Mouse (Mus musculus): ENCODE results near the gene Flvcr1. TPM values are rescaled to one million over a fixed set of nuclear protein-coding genes. Genes with fewer than 3 reads are reported as not detected.

Flvcr1 gene
- total RNA-seq, 1 experiment from 2014 or later: 23.1 TPM

DNA sequence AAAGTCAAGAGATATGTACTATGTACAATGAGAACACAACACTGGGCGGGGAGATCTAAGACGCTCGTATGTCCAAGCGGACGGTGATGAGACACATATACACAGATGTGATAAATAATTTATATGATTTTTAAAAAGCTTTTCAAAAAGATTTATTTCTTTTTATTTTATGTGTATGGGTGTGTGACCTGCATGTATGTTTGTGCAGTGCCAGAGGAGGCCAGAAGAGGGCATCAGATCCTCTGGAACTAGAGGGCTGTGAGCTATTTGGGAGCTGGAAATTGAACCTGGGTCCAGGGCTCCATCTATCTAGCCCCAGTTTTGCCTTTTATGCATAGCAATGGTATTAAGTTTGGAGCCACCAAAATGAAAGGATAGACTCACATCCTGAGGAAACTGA, 17.3 kb downstream of the Flvcr1 start:
- ATAC-seq (replicated peaks in 1 of 2; ENCODE audit: insufficient read depth in 1 of 2, low FRiP score in 2 of 2, low TSS enrichment in 1 of 2, low read depth in 1 of 2, poor library complexity in 2 of 2, severe bottlenecking in 2 of 2): no peak

- 0 out of 4 replicates have a peak, but pooled peaks of 1 of the 2 experiments have one; percentile 45 for ATAC-seq (replicated peaks in 1 of 2; ENCODE audit: insufficient read depth in 1 of 2, low FRiP score in 2 of 2, low TSS enrichment in 1 of 2, low read depth in 1 of 2, poor library complexity in 2 of 2, severe bottlenecking in 2 of 2)
Observed at GRCm38 (mm10) chr1:191002201-191002600, 23.8 kb downstream of the Flvcr1 start.

DNA sequence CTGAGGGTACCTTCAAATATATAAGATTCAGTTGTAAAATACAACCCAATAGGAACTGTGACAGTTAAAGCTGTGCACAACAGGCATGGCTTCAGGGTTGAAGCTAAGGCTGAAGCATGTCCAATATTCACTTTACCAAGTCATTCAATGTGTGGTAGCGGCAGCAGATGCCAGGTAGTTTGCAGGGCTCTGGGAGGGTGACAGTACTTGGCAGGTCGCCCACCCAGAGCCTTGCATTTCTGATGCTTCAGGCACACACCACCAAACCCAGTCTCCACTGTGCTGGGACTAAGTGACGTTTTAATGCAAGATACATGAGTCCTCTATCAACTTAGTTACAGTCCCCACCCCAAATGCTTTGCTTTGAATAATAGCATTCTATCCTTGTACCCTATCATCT, 25.3 kb downstream of the Flvcr1 start:
- no peak for ATAC-seq (replicated peaks in 1 of 2; ENCODE audit: insufficient read depth in 1 of 2, low FRiP score in 2 of 2, low TSS enrichment in 1 of 2, low read depth in 1 of 2, poor library complexity in 2 of 2, severe bottlenecking in 2 of 2)

GRCm38 (mm10) chr1:190998027-190998426, 27.9 kb downstream of the Flvcr1 start:
- ATAC-seq (replicated peaks in 1 of 2; ENCODE audit: insufficient read depth in 1 of 2, low FRiP score in 2 of 2, low TSS enrichment in 1 of 2, low read depth in 1 of 2, poor library complexity in 2 of 2, severe bottlenecking in 2 of 2): no peak

DNA sequence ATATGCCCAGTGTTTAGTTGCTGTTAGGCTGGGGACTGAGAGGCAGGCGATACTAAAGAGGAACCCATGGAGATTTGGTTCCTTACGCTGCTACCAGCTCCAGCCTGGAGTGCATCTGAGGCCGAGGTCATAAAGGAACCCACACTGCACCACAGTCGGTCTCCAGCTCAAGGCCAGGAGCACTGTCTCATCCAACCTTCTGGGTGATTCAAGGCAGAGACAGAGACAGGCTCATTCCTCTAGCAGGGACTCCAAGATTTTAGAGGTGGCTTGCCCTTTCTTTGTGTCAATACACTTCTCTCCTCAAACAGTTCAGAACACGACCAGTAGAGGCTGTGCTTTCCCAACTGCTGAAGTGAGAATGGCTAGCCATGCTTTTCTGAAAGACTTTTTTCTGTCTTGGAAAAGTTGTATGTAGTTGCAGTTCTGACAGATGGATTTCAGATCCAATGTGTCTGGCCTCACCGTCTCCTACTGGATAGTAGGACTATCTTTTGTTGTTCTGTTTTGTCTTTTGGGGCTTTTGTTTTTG, 29.5 kb downstream of the Flvcr1 start:
- peak in 1 of 2 experiments; percentile 29; a peak in 1 of 4 replicates for ATAC-seq (replicated peaks in 1 of 2; ENCODE audit: insufficient read depth in 1 of 2, low FRiP score in 2 of 2, low TSS enrichment in 1 of 2, low read depth in 1 of 2, poor library complexity in 2 of 2, severe bottlenecking in 2 of 2)

DNA sequence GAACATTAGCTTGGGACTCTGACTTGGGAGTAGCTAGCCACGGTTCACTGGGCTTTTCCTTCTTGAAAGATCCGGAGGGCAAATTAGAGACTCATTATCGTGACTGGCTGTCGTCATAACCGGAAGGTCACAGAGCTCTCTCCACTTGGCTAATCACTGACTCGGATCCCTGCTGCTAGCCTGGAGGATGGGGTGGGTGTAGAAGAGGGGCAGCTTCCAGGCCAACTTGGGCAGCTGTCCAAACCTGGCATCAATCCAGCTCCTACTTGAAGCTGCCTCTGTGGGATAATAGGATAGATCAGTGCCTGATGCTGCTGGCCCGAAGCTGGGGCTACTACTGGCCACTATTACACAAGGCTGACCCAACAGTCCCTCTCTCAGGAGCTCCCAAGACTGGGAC, 30.4 kb downstream of the Flvcr1 start:
- no peak for ATAC-seq (replicated peaks in 1 of 2; ENCODE audit: insufficient read depth in 1 of 2, low FRiP score in 2 of 2, low TSS enrichment in 1 of 2, low read depth in 1 of 2, poor library complexity in 2 of 2, severe bottlenecking in 2 of 2)

GRCm38 (mm10) chr1:190989437-190990082, 36.4 kb downstream of the Flvcr1 start:
- no peak for ATAC-seq (replicated peaks in 1 of 2; ENCODE audit: insufficient read depth in 1 of 2, low FRiP score in 2 of 2, low TSS enrichment in 1 of 2, low read depth in 1 of 2, poor library complexity in 2 of 2, severe bottlenecking in 2 of 2)

DNA sequence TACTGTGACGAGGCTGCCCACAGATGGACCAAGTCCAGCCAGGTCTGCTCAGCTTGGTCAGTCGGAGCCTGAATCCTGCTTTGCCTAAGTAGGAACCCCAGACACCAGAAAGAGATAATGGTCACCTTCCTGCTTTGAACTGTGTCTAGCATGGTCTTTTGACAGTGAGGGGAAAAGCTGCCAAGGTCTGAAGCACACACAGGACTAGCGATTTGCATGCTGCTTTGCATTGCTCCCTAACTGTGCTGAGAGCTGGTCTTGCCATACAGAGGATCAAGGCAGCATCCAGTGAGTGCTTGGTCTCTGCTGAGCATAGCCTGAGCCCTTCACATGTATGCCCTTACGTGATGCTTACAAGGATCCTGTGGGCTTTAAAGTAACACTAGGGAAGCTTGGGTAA, 44.5 kb downstream of the Flvcr1 start:
- ATAC-seq (replicated peaks in 1 of 2; ENCODE audit: insufficient read depth in 1 of 2, low FRiP score in 2 of 2, low TSS enrichment in 1 of 2, low read depth in 1 of 2, poor library complexity in 2 of 2, severe bottlenecking in 2 of 2): no peak

DNA sequence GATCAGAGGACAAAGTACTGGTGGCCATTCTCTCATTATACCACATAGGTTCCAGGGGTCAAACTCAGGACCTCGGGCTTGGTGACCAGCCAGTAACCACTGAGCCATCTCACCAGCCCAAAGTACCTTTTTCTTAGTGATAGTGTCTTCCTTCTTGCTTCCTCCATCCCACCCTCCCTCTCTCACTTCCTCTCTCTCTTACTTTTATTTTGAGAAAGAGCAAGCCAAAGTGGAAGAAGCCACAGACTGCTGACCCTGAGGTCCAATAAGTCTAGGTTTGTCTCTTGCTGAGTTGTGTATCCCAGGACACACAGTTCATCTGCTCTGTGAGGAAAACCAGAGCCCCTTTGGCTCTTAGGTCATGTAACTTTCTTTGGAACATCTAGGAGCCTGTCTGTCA, 45.5 kb downstream of the Flvcr1 start:
- ATAC-seq (replicated peaks in 1 of 2; ENCODE audit: insufficient read depth in 1 of 2, low FRiP score in 2 of 2, low TSS enrichment in 1 of 2, low read depth in 1 of 2, poor library complexity in 2 of 2, severe bottlenecking in 2 of 2): no peak

DNA sequence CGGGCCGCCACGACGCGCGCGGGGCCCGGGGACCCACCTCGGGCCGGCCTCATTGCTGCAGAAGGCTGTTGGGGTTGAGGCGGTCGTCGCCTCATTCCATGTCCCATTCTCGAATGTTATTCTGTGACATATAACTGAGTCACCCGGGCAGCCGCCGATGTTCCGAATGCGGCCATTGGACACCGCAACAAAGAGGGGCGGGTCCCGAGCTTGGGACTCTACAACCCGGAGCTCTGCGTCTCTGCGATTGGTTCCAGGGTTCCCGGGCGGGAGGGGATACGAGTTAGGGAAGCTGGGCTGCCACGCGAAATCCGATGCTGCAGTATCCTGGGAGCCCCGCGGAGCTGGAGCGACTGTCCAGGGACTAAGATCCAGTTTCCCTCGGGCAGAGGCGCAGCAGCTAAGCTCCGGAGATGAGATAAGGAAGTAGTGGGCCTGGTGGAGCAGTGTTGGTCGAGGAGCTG, 46.8 kb downstream of the Flvcr1 start, which contains the start of gene Vash2:
Vash2 (minus strand) TSS at position 197 of the 464 bp plus-strand sequence.
- peak; percentile 76 to 79 for ATAC-seq (replicated peaks in 1 of 2; ENCODE audit: insufficient read depth in 1 of 2, low FRiP score in 2 of 2, low TSS enrichment in 1 of 2, low read depth in 1 of 2, poor library complexity in 2 of 2, severe bottlenecking in 2 of 2)

DNA sequence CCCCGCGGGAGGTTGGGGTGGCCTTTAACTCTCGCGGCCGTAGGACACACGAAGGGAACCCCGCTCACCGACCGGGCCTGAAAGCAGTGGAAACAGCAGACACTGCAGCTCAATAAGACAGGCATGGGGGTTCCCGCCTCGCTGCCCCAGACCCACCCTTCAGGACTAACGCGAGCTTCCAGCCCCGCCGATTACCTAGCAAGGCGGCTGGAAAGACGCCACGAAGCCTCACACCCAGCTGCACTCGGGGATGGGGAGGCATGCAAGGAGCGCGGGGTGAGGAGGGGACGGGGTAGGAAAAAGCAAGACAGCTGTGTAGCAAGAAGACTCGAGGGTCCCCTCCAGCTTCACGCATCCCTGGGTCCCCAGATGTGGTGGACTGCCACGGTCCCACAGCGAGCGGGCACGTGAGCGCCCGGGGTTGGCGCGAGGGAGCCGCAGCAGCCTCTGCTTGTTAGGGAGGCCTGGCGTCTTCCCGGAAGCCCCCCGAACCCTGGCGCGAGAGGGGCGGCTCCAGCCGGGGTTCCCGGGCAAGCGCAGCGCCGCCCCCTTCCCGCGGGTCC, 47.4 kb downstream of the Flvcr1 start:
- 0 out of 4 replicates have a peak, but pooled peaks of 1 of the 2 experiments have one; percentile 14 for ATAC-seq (replicated peaks in 1 of 2; ENCODE audit: insufficient read depth in 1 of 2, low FRiP score in 2 of 2, low TSS enrichment in 1 of 2, low read depth in 1 of 2, poor library complexity in 2 of 2, severe bottlenecking in 2 of 2)

- no peak for ATAC-seq (replicated peaks in 1 of 2; ENCODE audit: insufficient read depth in 1 of 2, low FRiP score in 2 of 2, low TSS enrichment in 1 of 2, low read depth in 1 of 2, poor library complexity in 2 of 2, severe bottlenecking in 2 of 2)
Observed at GRCm38 (mm10) chr1:190978001-190978400, 48.0 kb downstream of the Flvcr1 start.

- no peak for ATAC-seq (replicated peaks in 1 of 2; ENCODE audit: insufficient read depth in 1 of 2, low FRiP score in 2 of 2, low TSS enrichment in 1 of 2, low read depth in 1 of 2, poor library complexity in 2 of 2, severe bottlenecking in 2 of 2)
Observed at GRCm38 (mm10) chr1:190976887-190977573, 48.9 kb downstream of the Flvcr1 start.

GRCm38 (mm10) chr1:190974833-190975232, 51.1 kb downstream of the Flvcr1 start:
- ATAC-seq (replicated peaks in 1 of 2; ENCODE audit: insufficient read depth in 1 of 2, low FRiP score in 2 of 2, low TSS enrichment in 1 of 2, low read depth in 1 of 2, poor library complexity in 2 of 2, severe bottlenecking in 2 of 2): no peak

DNA sequence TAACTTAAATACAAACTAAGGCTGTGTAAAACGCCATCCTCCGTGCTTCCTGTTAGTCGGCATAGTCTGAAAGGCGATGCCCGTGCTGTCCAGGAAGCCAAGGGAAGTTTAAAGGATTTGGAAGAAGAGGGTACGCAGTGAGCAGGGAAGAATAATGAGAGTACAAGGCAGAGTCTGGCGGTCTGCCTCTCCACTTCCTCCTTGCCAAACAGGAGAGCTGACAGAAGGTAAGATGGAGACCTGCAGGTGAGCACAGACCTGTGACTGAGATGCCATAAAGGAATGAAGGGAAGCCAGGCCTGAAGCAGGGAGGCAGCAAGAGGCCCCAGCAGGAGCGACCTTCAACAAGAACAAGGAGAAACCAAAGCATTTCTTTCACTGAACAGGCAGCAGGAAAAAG, 51.8 kb downstream of the Flvcr1 start:
- no peak for ATAC-seq (replicated peaks in 1 of 2; ENCODE audit: insufficient read depth in 1 of 2, low FRiP score in 2 of 2, low TSS enrichment in 1 of 2, low read depth in 1 of 2, poor library complexity in 2 of 2, severe bottlenecking in 2 of 2)

- no peak for ATAC-seq (replicated peaks in 1 of 2; ENCODE audit: insufficient read depth in 1 of 2, low FRiP score in 2 of 2, low TSS enrichment in 1 of 2, low read depth in 1 of 2, poor library complexity in 2 of 2, severe bottlenecking in 2 of 2)
Observed at GRCm38 (mm10) chr1:190972612-190973192, 53.3 kb downstream of the Flvcr1 start.

- no peak for ATAC-seq (replicated peaks in 1 of 2; ENCODE audit: insufficient read depth in 1 of 2, low FRiP score in 2 of 2, low TSS enrichment in 1 of 2, low read depth in 1 of 2, poor library complexity in 2 of 2, severe bottlenecking in 2 of 2)
Observed at GRCm38 (mm10) chr1:190971708-190972610, 54.0 kb downstream of the Flvcr1 start.

All from hematopoietic stem cell, adult 5-6 weeks (primary cell).